Mouse (Mus musculus) lung, adult 2 months (tissue): Measurements from ENCODE around the gene Pnp2. TPM values are rescaled to one million over a fixed set of nuclear protein-coding genes. Genes with fewer than 3 reads are reported as not detected.

Source experiments
- DNase-seq: peaks from one replicate; pipeline ENCODE4 v3.0.0; 2022
- H3K4me1 ChIP-seq: fragments of 200-500 bp; 2 replicates; pipeline ENCODE4 v1.6.1; 2011; ENCODE audit warnings: low read length; ENCODE audit not compliant: control insufficient read depth, insufficient read depth
- H3K4me3 ChIP-seq: fragments of 200-500 bp; replicated peaks from 2 replicates; pipeline ENCODE3; 2011; ENCODE audit warnings: low read depth, mild to moderate bottlenecking, control low read depth, low read length; ENCODE audit errors: extremely low read depth
- CTCF ChIP-seq: fragments of 200-500 bp; IDR thresholded peaks from 2 replicates; pipeline ENCODE4 v1.5.1; 2011; ENCODE audit warnings: mild to moderate bottlenecking, low read length, control low read depth; ENCODE audit not compliant: insufficient read depth
- POLR2A ChIP-seq: fragments of 200-500 bp; IDR thresholded peaks from 2 replicates; pipeline ENCODE4 v1.6.1; 2011; ENCODE audit warnings: low read depth, mild to moderate bottlenecking, control low read depth, low read length, borderline replicate concordance; ENCODE audit errors: extremely low read depth
- WGBS: fragments of 180-500 bp; shearing (Covaris S2); methylation state at CpG from one replicate; pipeline ENCODE4 v1.1.7; 2018; 5-methylcytosine and 5-hydroxymethylcytosine counted together
- polyA plus RNA-seq: library from polyadenylated mRNA; depleted of rRNA; stranded (reverse); fragments of >200 nt; gene quantifications from 2 replicates; pipeline ENCODE4 v1.2.3, GENCODE M21; 2012; rRNA removed

The Pnp2 gene
- polyA plus RNA-seq, 1 experiment, result 1.1 TPM

DNA sequence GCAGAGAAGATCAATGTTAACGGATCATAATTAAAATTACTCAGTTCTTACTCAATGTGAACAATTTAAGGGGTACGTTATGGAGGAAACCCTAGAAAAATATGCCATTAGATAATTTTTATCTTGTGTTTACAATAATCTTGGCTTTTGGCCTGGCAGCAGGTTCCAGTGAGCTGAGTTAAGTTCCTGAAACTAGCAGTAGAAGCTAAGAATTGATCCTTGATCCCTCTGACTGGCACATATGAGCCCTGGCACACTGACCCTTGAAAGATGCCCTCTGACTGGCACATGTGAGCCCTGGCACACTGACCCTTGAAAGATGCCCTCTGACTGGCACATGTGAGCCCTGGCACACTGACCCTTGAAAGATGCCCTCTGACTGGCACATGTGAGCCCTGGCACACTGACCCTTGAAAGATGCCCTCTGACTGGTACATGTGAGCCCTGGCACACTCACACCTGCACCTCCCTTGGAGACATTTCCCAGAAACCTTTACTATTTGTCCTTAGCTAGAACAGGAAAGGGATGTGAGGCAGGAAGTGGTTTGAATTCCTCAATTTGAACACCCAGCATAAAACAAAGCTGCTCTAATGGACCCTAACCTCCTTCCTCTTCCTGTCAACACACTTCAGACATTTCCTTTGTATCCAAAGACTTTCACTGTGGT lies 42.3 kb downstream of the Pnp2 start:
- Histone ChIP-seq H3K4me1 (peaks cover 10% of the 10 kb centered on the region; the same call in 1 of the 2 replicates), H3K4me3 (no peak overlapping the region)
- 43% methylated on average over 2 of the region's 2 CpGs for WGBS
- TF ChIP-seq POLR2A (no peak), CTCF (no peak)
- no peak for DNase-seq

GRCm38 (mm10) chr14:51007152-51007801 lies 51.5 kb downstream of the Pnp2 start, which contains the start of gene Rnase10:
TSS of gene Rnase10 (plus strand) at chr14:51007751.
- Histone ChIP-seq H3K4me3 (no peak within 1 kb of the TSS), H3K4me1 (peaks cover 2% of the 10 kb centered on the region; the same call in 1 of the 2 replicates)
- TF ChIP-seq POLR2A (no peak), CTCF (no peak)
- DNase-seq, result no peak
- 77% methylated on average over 8 of the region's 8 CpGs for WGBS

DNA sequence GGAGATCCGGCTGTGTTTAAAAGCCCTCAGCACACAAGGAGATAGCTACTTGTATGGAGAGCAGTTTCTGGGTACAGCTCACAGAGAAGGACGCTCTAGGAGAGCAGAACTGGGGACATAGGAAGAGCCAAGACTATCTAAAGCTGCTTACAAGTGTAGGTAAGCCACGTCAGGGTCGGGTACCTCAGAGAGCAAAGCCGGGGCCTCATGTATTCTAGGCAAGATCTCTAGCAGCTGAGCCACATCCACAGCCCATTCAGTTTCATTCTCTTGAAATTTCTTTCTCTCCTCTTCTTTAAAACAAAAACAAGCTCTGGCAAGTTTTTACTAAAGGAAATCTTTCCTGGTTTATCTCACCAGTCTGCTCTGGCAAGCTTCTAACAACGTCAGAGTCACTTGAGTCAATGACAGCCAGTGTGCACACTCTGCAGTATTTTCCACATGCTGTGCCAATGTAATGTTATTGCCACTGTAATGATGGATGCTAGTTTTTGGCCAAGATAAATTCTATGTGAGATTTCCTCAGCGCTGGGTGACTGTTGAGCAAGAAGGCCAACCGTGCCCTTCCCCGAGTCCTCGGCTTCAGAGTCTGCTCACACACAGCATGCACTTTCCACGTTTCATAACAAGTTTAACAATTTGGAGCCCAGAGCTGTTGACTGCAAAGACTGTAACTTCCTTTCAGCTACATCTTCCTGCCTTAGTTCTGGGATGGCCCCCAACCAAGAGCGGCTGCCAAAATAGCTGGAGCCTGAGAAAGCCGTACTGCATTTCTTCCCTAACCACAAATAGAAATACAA lies 52.3 kb downstream of the Pnp2 start:
- 32% methylated on average over 13 of the region's 13 CpGs for WGBS
- TF ChIP-seq POLR2A, result no peak
- no peak for TF ChIP-seq CTCF
- peak; percentile 20 for DNase-seq
- Histone ChIP-seq H3K4me3 (no peak overlapping the region), H3K4me1 (peaks cover 2% of the 10 kb centered on the region; the same call in 1 of the 2 replicates)

- TF ChIP-seq CTCF, result no peak
- TF ChIP-seq POLR2A, result no peak
- peaks cover 2% of the 10 kb centered on the region; the same call in 1 of the 2 replicates for H3K4me1 ChIP-seq
- H3K4me3 ChIP-seq, result no peak overlapping the region
- no peak for DNase-seq
- 53% methylated on average over 4 of the region's 4 CpGs for WGBS
Observed at GRCm38 (mm10) chr14:51008781-51009180, 53.0 kb downstream of the Pnp2 start.

DNA sequence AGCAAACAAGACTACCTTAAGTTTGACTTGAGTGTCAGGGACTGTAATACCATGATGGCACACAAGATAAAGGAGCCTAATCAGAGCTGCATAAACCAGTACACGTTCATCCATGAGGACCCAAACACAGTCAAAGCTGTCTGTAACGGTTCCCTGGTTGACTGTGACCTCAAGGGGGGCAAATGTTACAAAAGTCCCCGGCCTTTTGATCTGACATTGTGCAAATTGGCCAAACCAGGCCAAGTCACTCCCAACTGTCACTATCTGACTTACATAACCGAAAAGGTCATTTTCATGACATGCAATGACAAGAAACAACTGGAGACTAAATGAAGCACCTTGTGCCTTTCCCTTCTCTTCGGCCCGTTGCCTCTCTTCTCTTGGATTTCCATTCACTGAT lies 53.8 kb downstream of the Pnp2 start:
- WGBS, result 76% methylated on average over 6 of the region's 6 CpGs
- no peak for DNase-seq
- no peak for TF ChIP-seq CTCF
- H3K4me1 ChIP-seq, result peaks cover 2% of the 10 kb centered on the region; the same call in 1 of the 2 replicates
- H3K4me3 ChIP-seq, result no peak overlapping the region

Other genes starting within 250 kb of the Pnp2 start
- gene Olfr748, start 248.6 kb upstream of the Pnp2 start, polyA plus RNA-seq, result not detected in 2 replicates
- not detected in 2 replicates for gene Olfr749, start 210.9 kb upstream of the Pnp2 start, polyA plus RNA-seq
- 22.4 and 32.2 TPM in 2 replicates for gene Ttc5, start 170.5 kb upstream of the Pnp2 start, polyA plus RNA-seq
- gene Ccnb1ip1, start 148.3 kb upstream of the Pnp2 start, polyA plus RNA-seq, result not detected in 2 replicates
- gene Parp2, start 148.2 kb upstream of the Pnp2 start, polyA plus RNA-seq, result 9.6 and 17.4 TPM in 2 replicates
- gene Tep1, start 85.4 kb upstream of the Pnp2 start, polyA plus RNA-seq, result 28.1 and 28.6 TPM in 2 replicates
- 1.4 and 3.7 TPM in 2 replicates for gene Klhl33, start 58.5 kb upstream of the Pnp2 start, polyA plus RNA-seq
- gene Osgep, start 31.1 kb upstream of the Pnp2 start, polyA plus RNA-seq, result 104 and 122 TPM in 2 replicates
- gene Apex1, start 31.0 kb upstream of the Pnp2 start, polyA plus RNA-seq, result 12.0 and 23.2 TPM in 2 replicates
- 99.1 and 111 TPM in 2 replicates for gene Pip4p1, start 25.1 kb upstream of the Pnp2 start, polyA plus RNA-seq
- gene Pnp, start 24.9 kb upstream of the Pnp2 start, polyA plus RNA-seq, result 35.3 and 37.0 TPM in 2 replicates
- gene Gm49342, start 11.5 kb upstream of the Pnp2 start, polyA plus RNA-seq, result 20.3 and 46.2 TPM in 2 replicates
- 0.14 TPM in 1 of 2 replicates, not detected in the other for gene Rnase10, start 51.8 kb downstream of the Pnp2 start, polyA plus RNA-seq
- not detected in 2 replicates for gene Rnase9, start 85.9 kb downstream of the Pnp2 start, polyA plus RNA-seq
- gene Rnase11, start 94.2 kb downstream of the Pnp2 start, polyA plus RNA-seq, result not detected in 2 replicates
- not detected in 2 replicates for gene Rnase12, start 101.7 kb downstream of the Pnp2 start, polyA plus RNA-seq
- 3.1 and 3.6 TPM in 2 replicates for gene Olfr750, start 118.4 kb downstream of the Pnp2 start, polyA plus RNA-seq
- gene Rnase4, start 135.1 kb downstream of the Pnp2 start, polyA plus RNA-seq, result 581 and 650 TPM in 2 replicates
- 61.7 and 72.5 TPM in 2 replicates for gene Ang, start 135.2 kb downstream of the Pnp2 start, polyA plus RNA-seq
- 0.08 TPM in 1 of 2 replicates, not detected in the other for gene Eddm3b, start 158.4 kb downstream of the Pnp2 start, polyA plus RNA-seq
- 12.1 and 19.2 TPM in 2 replicates for gene Rnase6, start 167.9 kb downstream of the Pnp2 start, polyA plus RNA-seq
- 3.7 and 4.8 TPM in 2 replicates for gene Rnase1, start 190.8 kb downstream of the Pnp2 start, polyA plus RNA-seq
- gene Rnase2b, start 206.3 kb downstream of the Pnp2 start, polyA plus RNA-seq, result 0.40 TPM in 1 of 2 replicates, not detected in the other
- gene Ang2, start 243.2 kb downstream of the Pnp2 start, polyA plus RNA-seq, result not detected in 2 replicates
- gene Ear14, start 247.4 kb downstream of the Pnp2 start, polyA plus RNA-seq, result not detected in 2 replicates